ENCODE assay signal across 26 mouse cellular contexts in the genomic region with DNA sequence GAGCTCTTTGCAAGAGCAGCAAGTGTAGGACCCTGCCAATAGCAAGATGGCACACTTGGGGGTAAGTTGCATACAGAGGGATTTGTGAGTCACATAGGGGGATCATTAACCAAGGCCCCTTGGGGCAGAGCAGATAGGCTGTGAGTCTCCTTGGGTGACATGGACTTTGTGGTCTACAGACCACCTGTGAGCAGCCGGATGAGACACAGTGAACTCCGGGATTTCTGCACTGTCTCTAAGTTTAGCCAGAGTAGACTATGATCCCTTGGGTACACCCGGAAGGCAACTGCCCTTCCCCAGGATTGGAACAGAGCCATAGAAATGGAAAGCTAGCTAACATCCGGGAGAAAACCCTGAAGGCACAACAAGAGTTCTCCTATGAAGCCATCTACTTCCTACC.
DNase-seq lines count a peak whose midpoint lies in the region; ATAC-seq and TF ChIP-seq lines count a peak whose summit lies in the region.
"Had no signal": no experiment of that assay in that cellular context is flagged by ENCODE, and none has a peak within 500 bp of the region (broad histone marks: within the 10 kb centered on the region; RNA-seq: fewer than 3 reads in every experiment).

No protein-coding gene starts in this region.

- ATAC-seq in kidney, embryonic 16.5 days (ENCODE audit: low FRiP score, low TSS enrichment) = peak; percentile 80; the same call in 1 of the 2 replicates
- no peak for ATAC-seq in lung, postnatal 0 days
- ATAC-seq: activated CD4-positive, CD25-positive, alpha-beta regulatory T cell, adult 4 months; CD4-positive, CD25-positive, alpha-beta regulatory T cell, adult 4 months; forebrain, embryonic 14.5 days; hindbrain, embryonic 16.5 days had no signal

- no peak for TF ChIP-seq CTCF in C2C12 (IDR thresholded peaks at IDR 0.05; ENCODE audit: control insufficient read depth, insufficient read depth, insufficient read length)
- TF ChIP-seq CTCF in lung, postnatal 0 days (IDR thresholded peaks at IDR 0.05) = no peak

- DNase-seq in NIH3T3 (ENCODE audit: low read depth) (peak; percentile 28), liver (no peak)
- DNase-seq in kidney, postnatal 25 days = peak; percentile 16 to 70
- DNase-seq in adrenal gland, adult 18-20 months (ENCODE audit: low spot score in 2 of 2) = no peak
- DNase-seq in lung, postnatal 0 days (ENCODE audit: low spot score) = no peak
- DNase-seq: adrenal gland, adult 8-10 months; adrenal gland, postnatal 36 days; cerebellum, adult 2 months; cerebellum, postnatal 14 days; embryo, embryonic 11 days; gastrocnemius, postnatal 10 days; heart, adult 18-20 months; heart, postnatal 10 days; heart, postnatal 4 days had no signal

- no peaks in the 10 kb centered on the region for H3K79me3 ChIP-seq in C2C12 (ENCODE audit: low read depth)

- H3K27me3 ChIP-seq in C2C12 (ENCODE audit: control insufficient read depth, insufficient read depth, insufficient read length) = no peaks in the 10 kb centered on the region
- H3K27me3 ChIP-seq in kidney, embryonic 16.5 days (ENCODE audit: insufficient read depth, low read length) = no peaks in the 10 kb centered on the region
- no peaks in the 10 kb centered on the region for H3K27me3 ChIP-seq in lung, postnatal 0 days (replicated peaks; ENCODE audit: insufficient read depth, low read length)
- H3K27me3 ChIP-seq: hindbrain, embryonic 12.5 days had no signal

- no peak overlapping the region for H3K4me2 ChIP-seq in kidney, embryonic 16.5 days (replicated peaks; ENCODE audit: low read depth, low read length)
- no peak overlapping the region for H3K4me2 ChIP-seq in lung, postnatal 0 days (replicated peaks; ENCODE audit: low read depth, low read length)
- H3K4me2 ChIP-seq: embryonic facial prominence, embryonic 15.5 days; hindbrain, embryonic 12.5 days had no signal

- no peak for TF ChIP-seq EP300 in lung, postnatal 0 days (IDR thresholded peaks at IDR 0.05)

- no peaks in the 10 kb centered on the region for H3K4me1 ChIP-seq in kidney, embryonic 16.5 days (ENCODE audit: insufficient read depth, low read length)
- no peaks in the 10 kb centered on the region for H3K4me1 ChIP-seq in lung, postnatal 0 days (ENCODE audit: insufficient read depth, low read depth, low read length)
- H3K4me1 ChIP-seq: embryonic facial prominence, embryonic 15.5 days had no signal

- H3K9me3 ChIP-seq in kidney, embryonic 16.5 days (ENCODE audit: low read length) = peaks cover 10% of the 10 kb centered on the region
- H3K9me3 ChIP-seq in lung, postnatal 0 days (ENCODE audit: low read length) = 0 out of 2 replicates have a peak, but pooled peaks cover 3% of the 10 kb centered on the region
- H3K9me3 ChIP-seq: embryonic facial prominence, embryonic 15.5 days had no signal

- 74% methylated on average over 4 of the region's 4 CpGs for WGBS in kidney, embryonic 16.5 days
- 82% methylated on average over 4 of the region's 4 CpGs for WGBS in lung, postnatal 0 days

- H3K79me2 ChIP-seq in C2C12 (ENCODE audit: control insufficient read depth, insufficient read depth) = no peaks in the 10 kb centered on the region

- H3K27ac ChIP-seq in kidney, embryonic 16.5 days (ENCODE audit: low read length) = no peak overlapping the region
- no peak overlapping the region for H3K27ac ChIP-seq in lung, postnatal 0 days (ENCODE audit: low read length)
- H3K27ac ChIP-seq: embryonic facial prominence, embryonic 15.5 days; forebrain, embryonic 10.5 days; heart, embryonic 10.5 days; hindbrain, embryonic 12.5 days had no signal

- H3K4me3 ChIP-seq in C2C12 (ENCODE audit: insufficient read depth, poor library complexity, severe bottlenecking) = no peak overlapping the region
- no peak overlapping the region for H3K4me3 ChIP-seq in kidney, embryonic 16.5 days (ENCODE audit: low read length)
- no peak overlapping the region for H3K4me3 ChIP-seq in lung, postnatal 0 days (ENCODE audit: low read depth, low read length)
- H3K4me3 ChIP-seq: embryonic facial prominence, embryonic 15.5 days; erythroblast, embryonic 14.5 days; forebrain, embryonic 10.5 days; heart, embryonic 10.5 days; hindbrain, embryonic 12.5 days had no signal

- no peak overlapping the region for H3ac ChIP-seq in C2C12 (ENCODE audit: control insufficient read depth, insufficient read length, low read depth)

- H3K9ac ChIP-seq in kidney, embryonic 16.5 days (replicated peaks; ENCODE audit: low read length) = no peak overlapping the region
- H3K9ac ChIP-seq in lung, postnatal 0 days (replicated peaks; ENCODE audit: low read depth) = no peak overlapping the region
- H3K9ac ChIP-seq: embryonic facial prominence, embryonic 15.5 days; hindbrain, embryonic 12.5 days had no signal

- H3K36me3 ChIP-seq in C2C12 (ENCODE audit: control insufficient read depth, insufficient read depth) = no peaks in the 10 kb centered on the region
- H3K36me3 ChIP-seq in kidney, embryonic 16.5 days (ENCODE audit: insufficient read depth, low read length) = no peaks in the 10 kb centered on the region
- H3K36me3 ChIP-seq in lung, postnatal 0 days (ENCODE audit: insufficient read depth, low read length) = no peaks in the 10 kb centered on the region
- H3K36me3 ChIP-seq: embryonic facial prominence, embryonic 15.5 days; forebrain, embryonic 10.5 days; G1E; heart, embryonic 10.5 days; hindbrain, embryonic 12.5 days had no signal

TF ChIP-seq in C2C12, 6 proteins besides CTCF, POLR2A, EP300 and RAD21:
- no peak for TF ChIP-seq CEBPB (IDR thresholded peaks at IDR 0.05; ENCODE audit: low read depth)
- no peak for TF ChIP-seq MAX (IDR thresholded peaks at IDR 0.05)
- TF ChIP-seq MYOD1 (IDR thresholded peaks at IDR 0.05; ENCODE audit: control insufficient read depth, insufficient read length, low read depth) = peak; percentile 11
- TF ChIP-seq MYOG (IDR thresholded peaks at IDR 0.05; ENCODE audit: control insufficient read depth, extremely low read depth, insufficient read length) = no peak

Comparison
In these comparisons a context has a peak if more than half of its experiments do, and no peak if none do; other contexts are left out.
1. DNase-seq: peak in NIH3T3 (single experiment) and kidney, postnatal 25 days (2 of 2); none in liver (single experiment), adrenal gland, adult 18-20 months (0 of 2) and lung, postnatal 0 days (single experiment).